Mouse (Mus musculus) forebrain, embryonic 14.5 days (tissue): Measurements from ENCODE around the gene Nfix. TPM values are rescaled to one million over a fixed set of nuclear protein-coding genes. Genes with fewer than 3 reads are reported as not detected.

ENCODE experiments used
- ATAC-seq: fragments of 200-750 bp; cut with Nextera tagmentation; 2 replicates; pipeline ENCODE4 v1.8.0; 2017; ENCODE audit warnings: mild to moderate bottlenecking, moderate library complexity
- DNase-seq: peaks from one replicate; pipeline ENCODE4 v3.0.0-alpha.2; 2015; ENCODE audit warnings: low spot score
- H3K27ac ChIP-seq: fragments of 300-500 bp; sonication (generic); 2 replicates; pipeline ENCODE4 v1.5.1; 2014; ENCODE audit warnings: low read depth, mild to moderate bottlenecking, control low read depth, low read length, moderate library complexity
- H3K27me3 ChIP-seq: fragments of 300-500 bp; sonication (generic); replicated peaks from 2 replicates; pipeline ENCODE4 v1.6.1; 2014; ENCODE audit warnings: low read length, control low read depth, mixed read lengths; ENCODE audit not compliant: control insufficient read depth, insufficient read depth
- H3K36me3 ChIP-seq: fragments of 300-500 bp; sonication (generic); 2 replicates; pipeline ENCODE4 v1.6.1; 2014; ENCODE audit warnings: low read length, control low read depth; ENCODE audit not compliant: control insufficient read depth, insufficient read depth
- H3K4me1 ChIP-seq: fragments of 300-500 bp; sonication (generic); 2 replicates; pipeline ENCODE4 v1.6.1; 2014; ENCODE audit warnings: antibody characterized with exemption, low read length, control low read depth; ENCODE audit not compliant: control insufficient read depth, insufficient read depth
- H3K4me2 ChIP-seq: fragments of 300-500 bp; sonication (generic); 2 replicates; pipeline ENCODE4 v1.6.1; 2014; ENCODE audit warnings: mild to moderate bottlenecking, control low read depth, low read length
- H3K4me3 ChIP-seq: fragments of 300-500 bp; sonication (generic); 2 replicates; pipeline ENCODE4 v1.5.1; 2014; ENCODE audit warnings: low read depth, low read length, control low read depth
- H3K9ac ChIP-seq: fragments of 300-500 bp; sonication (generic); 2 replicates; pipeline ENCODE4 v1.6.1; 2014; ENCODE audit warnings: mild to moderate bottlenecking, low read length, control low read depth, moderate library complexity
- H3K9me3 ChIP-seq: fragments of 300-500 bp; sonication (generic); replicated peaks from 2 replicates; pipeline ENCODE4 v1.6.1; 2016; ENCODE audit warnings: low read length, control low read depth, mixed read lengths; ENCODE audit not compliant: control insufficient read depth
- WGBS: fragments of 180-500 bp; shearing (Covaris S2); extraction: QIAGEN DNeasy Blood & Tissue Kit; methylation state at CpG from one replicate; pipeline ENCODE4 v1.1.7; 2014; 5-methylcytosine and 5-hydroxymethylcytosine counted together
- polyA plus RNA-seq: library from polyadenylated mRNA; unstranded; fragments of >200 nt; fragmentation: Nextera tagmentation; extraction: Ambion mirVana; gene quantifications from 2 replicates; pipeline ENCODE4 v1.2.1, GENCODE M21; 2014

Nfix gene
- polyA plus RNA-seq: 237 and 318 TPM in 2 replicates

DNA sequence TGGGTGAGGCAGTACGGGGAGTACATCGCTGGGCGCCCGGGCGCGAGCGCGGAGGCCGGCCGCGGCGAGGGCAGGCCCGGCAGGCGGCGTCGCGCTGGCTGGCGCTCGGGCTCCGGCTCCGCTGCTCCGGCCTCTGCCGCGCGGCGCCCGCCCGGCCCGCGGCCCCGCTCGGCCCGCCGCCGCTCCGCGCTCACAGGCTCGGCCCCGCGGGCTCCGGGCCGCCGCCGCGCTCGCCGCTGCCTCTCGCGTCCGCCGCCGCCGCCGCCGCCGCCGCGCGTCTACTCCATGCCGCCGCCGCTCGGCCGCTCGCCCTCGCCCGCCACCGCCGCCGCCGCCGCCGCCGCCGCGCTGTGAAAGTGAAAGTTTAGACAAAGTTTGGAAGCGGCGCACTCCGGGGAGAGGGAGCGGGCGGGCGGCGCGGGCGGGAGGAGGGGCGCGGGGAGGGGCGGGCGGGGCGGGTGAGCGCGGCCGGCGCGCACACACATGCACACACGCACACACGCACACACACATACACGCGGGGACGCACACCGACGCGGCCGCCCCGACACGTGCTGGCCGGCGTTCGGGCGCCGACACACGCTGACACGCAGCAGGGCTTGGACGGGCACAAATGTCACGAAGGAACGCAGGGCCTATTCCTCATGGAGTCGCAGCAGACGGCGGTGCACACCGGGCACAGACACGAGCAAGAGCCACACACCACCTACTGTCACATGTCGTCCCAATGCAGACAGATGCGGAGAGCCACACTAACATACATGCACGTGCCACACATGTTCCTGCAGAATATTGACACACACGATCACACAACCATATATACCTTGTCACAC is at the start of gene Nfix:
TSS of gene Nfix (minus strand) at position 346 of the 833 bp plus-strand sequence.
- peak within 1 kb of the TSS; percentile 60 for H3K4me3 ChIP-seq
- no peaks in the 10 kb centered on the region for H3K9me3 ChIP-seq
- H3K27me3 ChIP-seq: peaks cover 23% of the 10 kb centered on the region
- H3K4me2 ChIP-seq: peak within 1 kb of the TSS; percentile 77
- 2% methylated on average over 40 of the region's 125 CpGs for WGBS
- DNase-seq: no peak
- H3K4me1 ChIP-seq: peaks cover 27% of the 10 kb centered on the region
- peaks cover 11% of the 10 kb centered on the region; the same call in 1 of the 2 replicates for H3K36me3 ChIP-seq
- ATAC-seq: peak; percentile 40
- peak within 1 kb of the TSS; percentile 96 for H3K9ac ChIP-seq
- H3K27ac ChIP-seq: peak within 1 kb of the TSS; percentile 97

DNA sequence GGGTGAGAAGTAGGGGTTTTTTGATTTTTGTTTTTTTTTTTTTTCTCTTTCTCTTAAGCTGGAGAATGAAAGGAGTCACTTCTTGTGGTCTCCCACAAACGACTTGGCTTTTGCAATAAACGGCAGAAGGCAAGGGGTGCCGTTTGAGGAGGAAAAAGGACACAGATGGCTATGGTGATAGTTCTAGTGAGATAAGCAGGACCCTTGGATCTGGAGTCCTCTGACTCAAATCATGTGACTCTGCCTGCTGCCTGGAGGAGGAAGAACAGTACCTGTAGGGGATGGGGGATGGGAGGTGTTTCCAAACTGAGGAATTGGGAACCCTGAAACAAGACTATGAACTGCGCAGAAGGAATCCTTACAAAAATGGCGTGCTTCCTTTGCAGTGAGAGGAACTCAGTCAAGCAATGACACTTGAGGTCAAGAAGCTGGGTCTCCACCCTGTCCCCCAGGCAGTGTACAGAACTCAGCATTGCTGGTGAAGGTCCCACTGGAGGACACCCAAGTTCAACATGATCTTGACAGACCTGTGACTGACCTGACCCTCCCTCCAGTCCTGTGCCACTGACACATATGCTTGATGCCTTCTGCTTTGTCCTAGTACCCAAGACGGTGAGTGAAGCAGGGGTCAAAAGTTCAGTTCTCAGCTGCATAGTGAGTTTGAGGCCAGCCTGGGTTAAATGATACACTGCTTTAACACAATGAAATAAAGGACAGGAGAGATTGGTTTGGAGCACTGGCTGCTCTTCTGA is 47.7 kb upstream of the Nfix start:
- 53% methylated on average over 6 of the region's 6 CpGs for WGBS
- Histone ChIP-seq H3K4me2 (peak overlapping the region; percentile 86), H3K4me3 (peak overlapping the region; percentile 45), H3K27ac (0 out of 2 replicates have a peak overlapping the region, but pooled peaks have one; percentile 69), H3K9me3 (no peaks in the 10 kb centered on the region), H3K27me3 (no peaks in the 10 kb centered on the region), H3K4me1 (peaks cover 17% of the 10 kb centered on the region), H3K36me3 (peaks cover 31% of the 10 kb centered on the region), H3K9ac (peak overlapping the region; percentile 76)
- ATAC-seq: no peak
- no peak for DNase-seq

DNA sequence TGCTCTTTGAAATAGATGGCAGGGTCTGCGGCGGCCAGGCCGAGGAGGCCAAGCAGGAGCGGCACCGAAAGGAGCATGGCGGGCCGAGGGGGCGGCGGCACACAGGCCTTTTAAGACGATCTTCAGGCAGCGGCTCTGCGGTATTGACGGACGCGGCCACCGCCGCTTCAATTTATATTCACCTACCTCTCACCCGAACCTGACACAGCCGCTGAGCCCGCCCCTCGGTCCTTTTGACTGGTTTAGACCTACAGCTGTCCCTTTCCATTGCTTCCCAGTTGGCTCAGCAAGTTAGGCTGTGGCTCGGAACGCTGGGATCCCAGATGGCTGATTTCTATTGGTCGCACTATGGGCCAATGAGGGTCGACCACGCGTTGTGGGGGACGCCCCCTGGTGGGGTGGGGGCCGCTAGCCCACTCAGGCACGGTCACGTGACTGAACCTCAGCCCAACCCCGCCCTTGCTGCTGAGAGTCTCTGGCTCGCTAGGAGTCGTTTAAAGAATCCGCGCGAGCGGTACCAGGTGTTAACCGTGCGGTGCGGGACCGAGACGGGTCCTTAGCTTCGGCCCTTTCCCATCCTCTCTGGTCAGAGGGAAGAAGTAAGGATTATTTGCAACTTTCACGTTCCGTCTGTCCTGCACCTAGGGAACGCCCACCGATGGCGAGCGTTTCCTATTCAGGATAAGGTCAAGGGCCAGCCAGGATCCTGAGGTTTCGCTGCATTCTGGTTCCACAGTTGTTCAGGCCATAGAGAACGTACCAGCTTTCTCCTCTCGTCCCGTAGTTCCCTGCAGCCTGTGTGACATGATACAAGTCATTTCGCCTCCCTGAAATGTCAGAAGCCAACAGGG is 46.8 kb upstream of the Nfix start, which contains the start of gene Calr:
TSS of gene Calr (minus strand) at position 213 of the 851 bp plus-strand sequence.
- H3K27me3 ChIP-seq: no peaks in the 10 kb centered on the region
- peak within 1 kb of the TSS; percentile 96 for H3K4me3 ChIP-seq
- peak within 1 kb of the TSS; percentile 98 for H3K9ac ChIP-seq
- ATAC-seq: peak; percentile 99
- H3K4me2 ChIP-seq: peak within 1 kb of the TSS; percentile 86
- H3K36me3 ChIP-seq: peaks cover 40% of the 10 kb centered on the region
- H3K27ac ChIP-seq: peak within 1 kb of the TSS; percentile 80
- WGBS: under 1% methylated on average over 55 of the region's 55 CpGs
- peaks cover 17% of the 10 kb centered on the region for H3K4me1 ChIP-seq
- H3K9me3 ChIP-seq: no peaks in the 10 kb centered on the region
- DNase-seq: peak; percentile 100

DNA sequence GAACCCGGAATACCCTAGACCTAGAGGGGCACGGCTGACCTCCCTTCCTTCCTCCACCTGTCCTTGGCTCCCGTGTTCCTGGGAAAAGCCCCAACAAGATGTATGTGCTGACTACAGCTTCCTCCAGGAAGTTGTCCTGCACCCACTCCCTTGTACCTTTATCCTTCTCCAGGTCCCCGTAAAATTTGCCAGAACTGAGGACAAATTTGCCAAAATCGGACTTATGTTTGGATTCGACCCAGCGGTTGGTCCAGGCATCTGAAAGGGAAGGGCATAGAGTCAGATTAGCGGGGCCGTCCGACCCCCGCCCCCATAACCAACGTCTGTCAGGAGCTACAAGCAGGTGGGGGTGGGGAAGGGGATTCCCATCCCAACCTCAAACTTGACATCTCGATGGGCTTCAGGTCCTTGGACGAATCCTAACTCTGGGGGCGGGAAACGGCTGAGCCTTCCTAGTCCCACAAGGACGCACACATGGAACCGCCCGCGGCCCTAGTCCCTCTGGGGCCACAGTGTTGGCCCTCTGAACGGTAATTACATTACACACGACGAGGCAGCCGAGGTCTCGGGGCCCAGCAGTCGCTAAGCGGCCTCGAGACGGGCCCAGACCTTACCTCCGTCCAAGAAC is 46.1 kb upstream of the Nfix start:
- DNase-seq: no peak
- peaks cover 47% of the 10 kb centered on the region for H3K36me3 ChIP-seq
- H3K27me3 ChIP-seq: no peaks in the 10 kb centered on the region
- H3K27ac ChIP-seq: peak overlapping the region; percentile 80
- ATAC-seq: peak; percentile 38; the same call in 1 of the 2 replicates
- peaks cover 17% of the 10 kb centered on the region for H3K4me1 ChIP-seq
- H3K9me3 ChIP-seq: no peaks in the 10 kb centered on the region
- H3K9ac ChIP-seq: peak overlapping the region; percentile 98
- peak overlapping the region; percentile 96 for H3K4me3 ChIP-seq
- under 1% methylated on average over 30 of the region's 30 CpGs for WGBS
- H3K4me2 ChIP-seq: peak overlapping the region; percentile 80

DNA sequence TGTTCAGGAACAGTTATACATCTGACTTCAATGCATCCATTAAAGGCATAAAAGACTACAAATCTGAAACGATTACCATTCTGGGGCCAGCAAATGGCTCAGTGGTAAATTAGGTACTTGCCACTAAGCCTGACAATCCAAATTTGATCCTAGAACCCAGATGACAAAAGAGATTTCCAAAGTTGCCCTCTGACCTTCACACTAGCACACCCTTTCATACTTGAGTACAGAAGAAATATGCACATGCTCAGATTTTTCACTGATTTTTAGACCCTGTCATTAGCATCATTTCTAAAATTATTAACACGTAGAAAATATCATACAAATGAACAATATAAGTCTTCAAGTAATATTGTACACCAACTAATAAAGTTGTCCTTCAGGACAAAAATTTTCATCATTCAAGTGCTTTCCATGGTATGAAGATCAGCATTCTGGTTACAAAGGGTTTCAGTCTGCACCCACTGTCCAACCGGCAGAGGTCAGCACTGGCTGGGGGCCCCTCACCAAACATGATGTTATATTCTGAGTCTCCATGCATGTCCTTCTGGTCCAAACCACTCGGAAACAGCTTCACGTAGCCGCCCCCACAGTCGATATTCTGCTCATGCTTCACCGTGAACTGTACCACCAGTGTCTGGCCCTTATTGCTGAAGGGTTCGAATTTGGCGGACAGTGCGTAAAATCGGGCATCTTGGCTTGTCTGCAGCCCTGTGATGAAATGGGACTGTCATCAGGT is 45.4 kb upstream of the Nfix start:
- no peak for ATAC-seq
- peaks cover 49% of the 10 kb centered on the region for H3K36me3 ChIP-seq
- no peak overlapping the region; the same call in 1 of the 2 replicates for H3K27ac ChIP-seq
- no peaks in the 10 kb centered on the region for H3K27me3 ChIP-seq
- peak overlapping the region; percentile 80 for H3K4me2 ChIP-seq
- H3K9me3 ChIP-seq: no peaks in the 10 kb centered on the region
- 18% methylated on average over 12 of the region's 12 CpGs for WGBS
- peak overlapping the region; percentile 98 for H3K9ac ChIP-seq
- peak; percentile 46 for DNase-seq
- H3K4me3 ChIP-seq: peak overlapping the region; percentile 96
- H3K4me1 ChIP-seq: peaks cover 17% of the 10 kb centered on the region

DNA sequence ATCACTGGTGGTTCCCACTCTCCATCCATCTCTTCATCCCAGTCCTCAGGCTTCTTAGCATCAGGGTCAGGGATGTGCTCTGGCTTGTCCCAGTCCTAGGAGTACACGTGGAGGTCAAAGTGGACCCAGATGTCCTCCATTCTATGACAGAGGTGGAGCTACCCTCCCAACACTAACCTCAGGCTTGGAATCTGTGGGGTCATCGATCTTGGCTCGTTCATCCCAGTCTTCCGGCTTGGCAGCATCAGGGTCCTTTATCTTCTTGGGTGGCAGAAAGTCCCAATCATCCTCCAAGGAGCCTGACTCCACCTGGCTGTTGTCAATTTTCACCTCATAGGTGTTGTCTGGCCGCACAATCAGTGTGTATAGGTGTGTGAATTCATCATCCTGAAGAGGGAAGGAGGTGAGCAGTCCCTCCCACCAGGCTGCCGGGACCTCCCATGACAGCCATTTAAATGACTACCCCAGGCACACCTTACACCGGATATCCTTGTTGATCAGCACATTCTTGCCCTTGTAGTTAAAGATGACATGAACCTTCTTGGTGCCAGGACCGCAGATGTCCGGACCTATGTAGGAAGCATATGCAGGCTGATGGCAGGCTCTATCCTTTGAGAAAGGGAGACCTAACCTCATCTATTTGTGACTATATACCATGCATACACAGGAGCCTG is 44.4 kb upstream of the Nfix start:
- Histone ChIP-seq H3K27me3 (no peaks in the 10 kb centered on the region), H3K27ac (no peak overlapping the region), H3K36me3 (peaks cover 49% of the 10 kb centered on the region), H3K9me3 (no peaks in the 10 kb centered on the region), H3K4me2 (peak overlapping the region; percentile 80), H3K9ac (peak overlapping the region; percentile 98), H3K4me1 (peaks cover 20% of the 10 kb centered on the region), H3K4me3 (peak overlapping the region; percentile 96)
- WGBS: 95% methylated on average over 9 of the region's 9 CpGs
- ATAC-seq: no peak
- no peak for DNase-seq

DNA sequence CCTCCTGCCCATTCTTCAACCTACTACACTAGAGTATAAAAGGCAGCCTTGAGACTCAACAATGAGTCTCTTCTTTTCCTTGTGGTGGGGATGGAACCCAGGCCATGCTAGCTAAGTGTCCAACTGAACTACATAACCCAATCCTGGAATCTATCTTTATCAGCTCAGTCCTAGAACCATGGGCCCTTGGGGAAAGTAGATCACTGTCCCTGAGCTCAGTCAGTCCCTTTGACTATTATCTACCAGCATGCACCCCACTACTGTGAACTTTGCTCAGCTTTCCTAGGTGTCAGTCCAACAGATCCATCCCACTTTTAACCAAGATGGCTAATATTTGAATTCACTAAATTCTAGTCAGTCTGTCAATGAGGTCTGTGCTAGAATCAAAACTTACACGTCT is 41.4 kb upstream of the Nfix start:
- ATAC-seq (no peak), DNase-seq (no peak)
- peaks cover 73% of the 10 kb centered on the region for H3K36me3 ChIP-seq
- H3K9ac ChIP-seq: no peak overlapping the region
- H3K4me1 ChIP-seq: peaks cover 16% of the 10 kb centered on the region
- H3K4me3 ChIP-seq: no peak overlapping the region
- H3K9me3 ChIP-seq: no peaks in the 10 kb centered on the region
- H3K27me3 ChIP-seq: no peaks in the 10 kb centered on the region
- WGBS: 83% methylated on average over 1 of the region's 1 CpGs
- H3K27ac ChIP-seq: 0 out of 2 replicates have a peak overlapping the region, but pooled peaks have one; percentile 36
- no peak overlapping the region for H3K4me2 ChIP-seq
